Mouse (Mus musculus) embryonic facial prominence, embryonic 11.5 days (tissue): Measurements from ENCODE around the gene P2rx7. TPM values are rescaled to one million over a fixed set of nuclear protein-coding genes. Genes with fewer than 3 reads are reported as not detected.
A peak's percentile ranks its signal among the peaks of the same experiment; 100 is the strongest.

ENCODE experiments used
- ATAC-seq: fragments of 200-750 bp; cut with Nextera tagmentation; replicated peaks from 2 replicates; pipeline ENCODE4 v1.8.0; 2017; ENCODE audit warnings: low read depth; ENCODE audit not compliant: insufficient number of reproducible peaks, low FRiP score, low TSS enrichment
- DNase-seq: peaks from one replicate; pipeline ENCODE4 v3.0.0-alpha.2; 2015; ENCODE audit warnings: low spot score
- H3K27ac ChIP-seq: fragments of 300-500 bp; sonication (generic); replicated peaks from 2 replicates; pipeline ENCODE4 v1.5.1; 2014; ENCODE audit warnings: mild to moderate bottlenecking, low read depth, low read length, control low read depth
- H3K27me3 ChIP-seq: fragments of 300-500 bp; sonication (generic); 2 replicates; pipeline ENCODE4 v1.6.1; 2014; ENCODE audit warnings: mild to moderate bottlenecking, low read length, moderate library complexity, mixed read lengths; ENCODE audit not compliant: control insufficient read depth, insufficient read depth
- H3K36me3 ChIP-seq: fragments of 300-500 bp; sonication (generic); replicated peaks from 2 replicates; pipeline ENCODE4 v1.6.1; 2014; ENCODE audit warnings: low read depth, mild to moderate bottlenecking, low read length, moderate library complexity, mixed read lengths; ENCODE audit not compliant: control insufficient read depth, insufficient read depth
- H3K4me1 ChIP-seq: fragments of 300-500 bp; sonication (generic); 2 replicates; pipeline ENCODE4 v1.6.1; 2014; ENCODE audit warnings: low read length, mixed read lengths; ENCODE audit not compliant: control insufficient read depth, insufficient read depth
- H3K4me2 ChIP-seq: fragments of 300-500 bp; sonication (generic); 2 replicates; pipeline ENCODE4 v1.6.1; 2014; ENCODE audit warnings: low read depth, mild to moderate bottlenecking, control low read depth, low read length, moderate library complexity
- H3K4me3 ChIP-seq: fragments of 300-500 bp; sonication (generic); 2 replicates; pipeline ENCODE4 v1.5.1; 2014; ENCODE audit warnings: low read depth, low read length, control low read depth
- H3K9ac ChIP-seq: fragments of 300-500 bp; sonication (generic); replicated peaks from 2 replicates; pipeline ENCODE4 v1.6.1; 2014; ENCODE audit warnings: mild to moderate bottlenecking, control low read depth, low read length
- H3K9me3 ChIP-seq: fragments of 300-500 bp; sonication (generic); replicated peaks from 2 replicates; pipeline ENCODE4 v1.6.1; 2016; ENCODE audit warnings: mild to moderate bottlenecking, low read length, inconsistent platforms, mixed read lengths; ENCODE audit not compliant: control insufficient read depth
- WGBS: fragments of 180-500 bp; shearing (Covaris S2); extraction: QIAGEN DNeasy Blood & Tissue Kit; methylation state at CpG from one replicate; pipeline ENCODE4 v1.1.7; 2014; 5-methylcytosine and 5-hydroxymethylcytosine counted together
- polyA plus RNA-seq: library from polyadenylated mRNA; unstranded; fragments of >200 nt; fragmentation: Nextera tagmentation; extraction: Ambion mirVana; gene quantifications from 2 replicates; pipeline ENCODE4 v1.2.1, GENCODE M21; 2014

P2rx7 gene
- polyA plus RNA-seq, 1 experiment from 2014 or later = 0.58 TPM

- Histone ChIP-seq H3K36me3 (no peaks in the 10 kb centered on the region), H3K27me3 (no peaks in the 10 kb centered on the region), H3K4me3 (peak within 1 kb of the TSS; percentile 46), H3K4me1 (no peaks in the 10 kb centered on the region), H3K9me3 (no peaks in the 10 kb centered on the region), H3K9ac (peak within 1 kb of the TSS; percentile 57), H3K4me2 (peak within 1 kb of the TSS; percentile 82), H3K27ac (0 out of 2 replicates have a peak within 1 kb of the TSS, but pooled peaks have one; percentile 1)
- peak; percentile 70 for ATAC-seq
- WGBS = under 1% methylated on average over 63 of the region's 66 CpGs
- DNase-seq = peak; percentile 77
Observed at GRCm38 (mm10) chr5:122707276-122708181, 63.8 kb downstream of the P2rx7 start, which contains the start of gene P2rx4. P2rx4 (plus strand) TSS chr5:122707544.

GRCm38 (mm10) chr5:122708819-122709218 is 65.1 kb downstream of the P2rx7 start:
- Histone ChIP-seq H3K27ac (no peak overlapping the region), H3K9me3 (no peaks in the 10 kb centered on the region), H3K4me1 (no peaks in the 10 kb centered on the region), H3K27me3 (no peaks in the 10 kb centered on the region), H3K36me3 (no peaks in the 10 kb centered on the region), H3K4me2 (no peak overlapping the region), H3K4me3 (no peak overlapping the region), H3K9ac (no peak overlapping the region)
- ATAC-seq = no peak
- no peak for DNase-seq
- 61% methylated on average over 6 of the region's 6 CpGs for WGBS

GRCm38 (mm10) chr5:122715723-122716122 is 72.0 kb downstream of the P2rx7 start:
- Histone ChIP-seq H3K9ac (no peak overlapping the region), H3K4me3 (no peak overlapping the region), H3K4me2 (no peak overlapping the region), H3K4me1 (no peaks in the 10 kb centered on the region), H3K27me3 (no peaks in the 10 kb centered on the region), H3K36me3 (no peaks in the 10 kb centered on the region), H3K27ac (no peak overlapping the region), H3K9me3 (0 out of 2 replicates have a peak, but pooled peaks cover 2% of the 10 kb centered on the region)
- no peak for DNase-seq
- WGBS = 82% methylated on average over 1 of the region's 1 CpGs
- ATAC-seq = no peak

- Histone ChIP-seq H3K27me3 (no peaks in the 10 kb centered on the region), H3K9me3 (0 out of 2 replicates have a peak, but pooled peaks cover 2% of the 10 kb centered on the region), H3K4me2 (no peak overlapping the region), H3K4me3 (no peak overlapping the region), H3K27ac (no peak overlapping the region), H3K4me1 (no peaks in the 10 kb centered on the region), H3K9ac (no peak overlapping the region), H3K36me3 (no peaks in the 10 kb centered on the region)
- no peak for ATAC-seq
- no peak for DNase-seq
- 91% methylated on average over 2 of the region's 2 CpGs for WGBS
Observed at GRCm38 (mm10) chr5:122716793-122717192, 73.1 kb downstream of the P2rx7 start.

- no peak overlapping the region for H3K27ac ChIP-seq
- H3K27me3 ChIP-seq = no peaks in the 10 kb centered on the region
- H3K4me2 ChIP-seq = no peak overlapping the region
- no peak overlapping the region for H3K9ac ChIP-seq
- 0 out of 2 replicates have a peak, but pooled peaks cover 2% of the 10 kb centered on the region for H3K9me3 ChIP-seq
- 82% methylated on average over 7 of the region's 7 CpGs for WGBS
- DNase-seq (no peak), ATAC-seq (no peak)
- H3K4me3 ChIP-seq = no peak overlapping the region
- no peaks in the 10 kb centered on the region for H3K4me1 ChIP-seq
- H3K36me3 ChIP-seq = no peaks in the 10 kb centered on the region
Observed at GRCm38 (mm10) chr5:122718400-122718799, 74.7 kb downstream of the P2rx7 start.

GRCm38 (mm10) chr5:122719168-122719567 is 75.5 kb downstream of the P2rx7 start:
- Histone ChIP-seq H3K27me3 (no peaks in the 10 kb centered on the region), H3K4me2 (no peak overlapping the region), H3K4me1 (no peaks in the 10 kb centered on the region), H3K4me3 (no peak overlapping the region), H3K9ac (no peak overlapping the region), H3K36me3 (no peaks in the 10 kb centered on the region), H3K27ac (no peak overlapping the region), H3K9me3 (0 out of 2 replicates have a peak, but pooled peaks cover 2% of the 10 kb centered on the region)
- no peak for DNase-seq
- ATAC-seq = no peak
- 95% methylated on average over 8 of the region's 8 CpGs for WGBS

GRCm38 (mm10) chr5:122725453-122725852 is 81.7 kb downstream of the P2rx7 start:
- Histone ChIP-seq H3K9ac (no peak overlapping the region), H3K36me3 (no peaks in the 10 kb centered on the region), H3K4me2 (no peak overlapping the region), H3K4me1 (no peaks in the 10 kb centered on the region), H3K9me3 (no peaks in the 10 kb centered on the region), H3K27ac (no peak overlapping the region), H3K4me3 (no peak overlapping the region), H3K27me3 (no peaks in the 10 kb centered on the region)
- 86% methylated on average over 13 of the region's 13 CpGs for WGBS
- no peak for DNase-seq
- ATAC-seq = no peak

GRCm38 (mm10) chr5:122726068-122726467 is 82.4 kb downstream of the P2rx7 start:
- WGBS = 21% methylated on average over 7 of the region's 7 CpGs
- H3K27me3 ChIP-seq = no peaks in the 10 kb centered on the region
- ATAC-seq = peak; percentile 41
- no peak overlapping the region for H3K4me2 ChIP-seq
- H3K9me3 ChIP-seq = no peaks in the 10 kb centered on the region
- no peak overlapping the region for H3K9ac ChIP-seq
- H3K4me1 ChIP-seq = no peaks in the 10 kb centered on the region
- no peak overlapping the region for H3K4me3 ChIP-seq
- H3K27ac ChIP-seq = no peak overlapping the region
- no peaks in the 10 kb centered on the region for H3K36me3 ChIP-seq
- peak; percentile 90 for DNase-seq
